Mouse (Mus musculus) T-helper 17 cell (primary cell): ENCODE results near the gene Kif6.

Experiments
- in situ Hi-C, 2 experiments: fragments of 300-600 bp; cut with MboI, MseI; formaldehyde crosslinking; loops; 1 replicate in 1 of 2; 2 replicates in 1 of 2; pipeline ENCODE4 v1.15.1; 2025; ENCODE audit warnings: high pct_unique_total_duplicates in 2 of 2

The Kif6 gene

GRCm38 (mm10) chr17:49890861-49891260 is 275.9 kb downstream of the Kif6 start:
- in situ Hi-C loops = loop anchor here in 1 of 2 experiments (25.0 kb wide), 1 partner anchor 1529 kb away; the partner anchor contains the start of gene Treml1

GRCm38 (mm10) chr17:49892390-49892789 is 277.5 kb downstream of the Kif6 start:
- in situ Hi-C loops = loop anchor here in 1 of 2 experiments (25.0 kb wide), 1 partner anchor 1530 kb away; the partner anchor contains the start of gene Treml1

GRCm38 (mm10) chr17:49894471-49894870 is 279.5 kb downstream of the Kif6 start:
- in situ Hi-C loops = loop anchor here in 1 of 2 experiments (25.0 kb wide), 1 partner anchor 1532 kb away; the partner anchor contains the start of gene Treml1

DNA sequence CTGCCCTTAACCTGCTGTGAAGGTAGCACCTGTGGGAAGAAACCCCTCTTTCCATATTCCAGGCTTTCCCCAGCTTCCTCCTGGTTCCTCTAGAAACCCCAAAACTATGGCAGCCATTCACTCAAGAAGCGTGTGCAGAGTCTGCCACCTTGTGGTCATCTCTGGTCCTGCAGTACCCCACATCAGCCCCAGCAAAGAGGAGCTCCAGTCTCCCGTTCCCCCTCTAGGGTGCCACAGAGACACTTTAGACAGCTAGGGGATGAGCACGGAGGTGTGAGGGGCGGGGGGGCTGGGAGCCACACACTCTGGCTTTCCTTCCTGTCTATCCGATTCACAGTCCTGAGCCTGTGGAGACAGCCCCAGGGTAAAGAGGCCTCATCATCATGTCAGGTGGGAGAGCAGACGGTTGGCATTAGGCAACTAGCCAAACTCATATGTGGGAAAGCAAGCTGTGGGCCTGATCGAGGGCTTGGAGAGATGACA is 284.0 kb downstream of the Kif6 start:
- in situ Hi-C loops = loop anchor here in 1 of 2 experiments (25.0 kb wide), 1 partner anchor 1537 kb away; the partner anchor contains the start of gene Treml1

GRCm38 (mm10) chr17:49902613-49903012 is 287.7 kb downstream of the Kif6 start:
- in situ Hi-C loops = no loop called here

DNA sequence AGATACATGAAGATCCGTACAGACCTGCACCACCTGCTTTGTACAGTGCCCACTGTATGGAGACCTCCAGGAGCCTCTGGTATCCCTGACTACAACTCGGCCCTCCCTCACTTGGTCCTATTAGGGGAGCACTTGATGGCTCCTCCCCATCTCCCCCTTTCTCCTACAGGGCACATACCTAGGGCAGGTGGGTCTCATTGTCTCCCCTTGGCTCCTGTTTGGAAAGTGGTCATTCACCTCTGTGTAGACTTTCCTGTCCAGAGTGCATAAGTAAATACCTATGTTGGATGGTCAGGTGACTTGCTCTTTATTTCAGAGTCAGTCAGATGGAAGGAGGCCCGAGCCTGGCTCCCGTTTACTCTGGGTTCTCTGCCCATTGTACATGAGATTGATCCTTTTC is 308.5 kb downstream of the Kif6 start:
- in situ Hi-C loops = no loop called here

- in situ Hi-C loops = loop anchor here in 1 of 2 experiments (25.0 kb wide), 1 partner anchor 860 kb away; no protein-coding TSS in a partner anchor
Observed at GRCm38 (mm10) chr17:49927611-49928010, 312.7 kb downstream of the Kif6 start.

DNA sequence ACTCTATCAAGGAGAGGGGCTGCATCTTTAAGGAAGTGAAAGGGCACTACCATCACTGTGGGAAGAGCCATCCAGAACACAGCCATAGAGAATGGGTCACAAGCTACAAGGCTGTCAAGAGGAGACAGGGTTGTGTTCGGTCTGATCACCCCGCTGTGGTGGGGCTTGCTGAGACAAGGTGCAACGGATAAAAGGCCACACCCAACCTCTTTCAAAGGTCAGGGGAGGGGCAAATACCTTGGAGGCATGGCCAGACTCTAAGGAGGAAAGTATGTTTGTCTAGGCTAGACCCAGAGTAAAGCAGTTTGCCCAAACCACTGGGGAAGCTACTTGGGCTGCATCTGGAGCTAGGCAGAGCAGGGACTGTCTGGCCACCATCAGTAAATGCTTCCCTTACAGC is 318.9 kb downstream of the Kif6 start:
- in situ Hi-C loops = loop anchor here in 1 of 2 experiments (25.0 kb wide), 1 partner anchor 853 kb away; no protein-coding TSS in a partner anchor

DNA sequence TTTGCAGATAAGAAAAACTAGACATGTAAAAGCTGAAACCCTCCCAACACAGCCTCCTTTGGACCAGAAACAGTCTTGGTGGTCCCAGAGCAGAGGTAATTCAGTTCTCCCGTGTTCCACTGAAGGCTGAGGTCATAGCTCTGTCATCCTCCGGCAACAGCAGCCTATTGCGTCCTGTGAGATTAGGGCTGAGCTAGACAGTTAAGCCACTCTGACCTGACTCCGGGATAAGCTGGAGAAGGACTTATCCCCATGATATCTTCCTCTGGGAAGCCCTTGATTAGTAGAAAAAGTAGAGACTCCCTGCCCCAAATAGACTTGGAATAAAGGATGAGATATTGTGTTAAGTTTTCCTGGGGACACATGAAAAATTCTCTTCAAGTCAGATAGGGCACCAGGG is 319.6 kb downstream of the Kif6 start:
- in situ Hi-C loops = loop anchor here in 1 of 2 experiments (25.0 kb wide), 1 partner anchor 853 kb away; no protein-coding TSS in a partner anchor

GRCm38 (mm10) chr17:49935602-49936205 is 320.8 kb downstream of the Kif6 start:
- in situ Hi-C loops = loop anchor here in 1 of 2 experiments (25.0 kb wide), 1 partner anchor 852 kb away; no protein-coding TSS in a partner anchor

DNA sequence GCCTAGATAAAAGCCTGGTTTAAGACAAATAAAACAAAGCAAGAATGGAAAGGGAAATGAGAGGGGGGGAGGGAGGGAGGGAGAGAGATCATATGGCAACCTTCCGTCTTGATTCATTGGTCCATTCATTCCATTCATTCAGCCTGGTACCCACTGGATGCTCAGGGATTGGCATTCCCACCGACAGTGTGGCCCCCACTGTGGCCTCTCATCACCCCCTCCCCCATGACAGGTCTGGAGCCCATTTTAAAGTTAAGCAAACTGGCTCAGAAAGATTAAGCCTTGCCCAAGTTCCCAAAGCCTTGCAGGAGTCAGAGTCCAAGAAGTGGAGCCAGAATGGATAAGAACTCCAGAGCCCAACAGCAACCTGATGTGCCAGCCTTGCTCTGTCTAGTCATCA is 321.3 kb downstream of the Kif6 start:
- in situ Hi-C loops = loop anchor here in 1 of 2 experiments (25.0 kb wide), 1 partner anchor 851 kb away; no protein-coding TSS in a partner anchor

DNA sequence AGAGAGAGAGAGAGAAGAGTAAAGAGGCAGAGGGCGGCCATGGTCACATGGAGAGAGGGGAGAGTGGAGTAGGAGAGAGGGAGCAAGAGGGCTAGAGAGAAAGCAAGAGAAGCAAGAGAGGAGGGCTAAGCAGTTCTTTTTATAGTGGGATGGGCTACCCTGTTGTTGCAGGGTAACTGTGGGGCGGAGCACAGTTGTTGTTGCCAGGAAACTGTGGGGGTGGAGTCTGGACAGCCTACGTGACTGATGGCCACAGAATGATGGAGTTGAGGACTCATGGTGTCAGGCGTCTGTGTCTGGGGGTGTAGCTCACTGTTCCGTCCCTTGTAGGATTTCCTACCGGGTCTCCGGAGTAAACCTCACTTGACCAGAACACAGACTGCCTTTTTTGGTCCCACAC is 324.2 kb downstream of the Kif6 start:
- in situ Hi-C loops = loop anchor here in 1 of 2 experiments (25.0 kb wide), 1 partner anchor 848 kb away; no protein-coding TSS in a partner anchor

DNA sequence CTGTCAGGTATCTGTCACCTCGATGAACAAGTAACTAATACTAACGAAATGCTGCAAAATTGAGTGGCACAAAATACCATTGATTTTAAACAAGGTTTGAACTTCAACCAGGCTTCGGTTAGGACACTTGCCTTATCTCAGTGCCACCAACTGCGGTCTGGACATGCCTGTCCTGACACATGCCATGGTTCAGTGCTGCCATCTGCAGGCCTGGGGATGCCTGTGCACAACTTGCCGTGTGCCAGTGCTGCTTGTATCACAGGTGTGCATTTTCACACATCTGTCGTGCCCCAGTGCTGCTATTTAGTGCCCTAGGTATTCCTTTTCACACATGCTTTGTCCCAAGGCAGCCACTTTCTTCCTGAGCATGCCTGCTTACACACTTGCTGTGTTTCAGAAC is 327.7 kb downstream of the Kif6 start:
- in situ Hi-C loops = loop anchor here in 1 of 2 experiments (25.0 kb wide), 1 partner anchor 845 kb away; no protein-coding TSS in a partner anchor

GRCm38 (mm10) chr17:49951491-49951855 is 336.5 kb downstream of the Kif6 start:
- in situ Hi-C loops = loop anchor here in 1 of 2 experiments (10.0 kb wide), 1 partner anchor 653 kb away; no protein-coding TSS in a partner anchor

DNA sequence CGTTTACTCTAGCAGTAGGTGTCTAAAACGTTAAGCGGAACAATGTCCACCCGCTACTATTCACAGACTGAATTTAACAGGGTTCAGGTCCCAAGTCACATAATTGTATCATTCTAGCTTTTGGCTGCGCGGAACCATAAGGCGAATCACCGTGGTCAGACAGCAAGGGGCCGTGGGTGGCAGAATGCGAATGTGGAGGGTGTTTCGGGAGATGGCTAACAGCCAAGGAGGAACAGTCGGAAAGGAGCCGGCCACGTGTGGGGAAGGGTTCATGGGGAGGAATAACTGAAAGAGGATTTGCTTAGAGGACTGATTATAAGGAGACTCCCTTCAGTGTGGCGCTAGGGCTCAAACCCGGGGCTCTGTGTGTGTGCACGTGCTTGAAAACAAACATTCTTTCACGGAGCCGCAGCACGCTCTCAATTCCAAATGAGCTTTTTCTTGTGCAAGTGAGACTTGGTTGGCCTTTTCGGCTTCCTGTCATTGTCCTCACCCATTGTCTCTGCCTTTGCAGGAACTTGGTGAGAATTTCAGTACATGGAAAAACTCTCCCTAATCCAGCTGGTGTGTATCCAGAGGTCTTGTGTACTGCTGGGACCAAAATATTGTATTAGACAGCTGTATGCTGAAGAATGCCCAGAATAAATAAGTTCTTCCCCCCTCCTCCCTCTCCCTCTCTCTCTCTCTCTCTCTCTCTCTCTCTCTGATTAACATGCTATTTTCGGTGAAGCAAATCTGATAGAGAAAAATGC is 337.1 kb downstream of the Kif6 start:
- in situ Hi-C loops = loop anchor here in 1 of 2 experiments (10.0 kb wide), 1 partner anchor 653 kb away; no protein-coding TSS in a partner anchor

DNA sequence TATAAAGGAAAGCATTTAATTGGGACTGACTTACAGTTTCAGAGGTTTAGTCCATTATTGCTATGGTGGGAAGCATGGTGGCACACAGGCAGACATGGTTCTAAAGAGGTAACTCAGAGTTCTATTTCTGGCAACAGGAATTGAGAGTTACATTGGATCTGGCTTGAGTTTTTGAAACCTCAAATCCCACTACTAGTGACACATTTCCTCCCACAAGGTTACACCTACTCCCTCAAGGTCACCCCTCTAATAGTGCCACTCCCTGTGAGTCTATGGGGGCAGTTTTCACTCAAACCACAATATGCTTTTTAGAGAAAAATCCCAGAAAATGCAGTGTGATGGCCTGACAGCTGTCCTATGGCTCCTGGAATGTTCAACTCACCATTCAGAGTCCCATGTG is 344.1 kb downstream of the Kif6 start:
- in situ Hi-C loops = loop anchor here in 1 of 2 experiments (10.0 kb wide), 1 partner anchor 646 kb away; no protein-coding TSS in a partner anchor
